Mouse (Mus musculus): Measurements from ENCODE around the gene Gm572. TPM values are rescaled to one million over a fixed set of nuclear protein-coding genes. Genes with fewer than 3 reads are reported as not detected.

Gm572 gene
- total RNA-seq, 2 experiments from 2014 or later: 5.8 to 6.3 TPM

- DNase-seq (ENCODE audit: low spot score): no peak
Observed at GRCm38 (mm10) chr4:148714739-148715138, 71.6 kb downstream of the Gm572 start.

DNA sequence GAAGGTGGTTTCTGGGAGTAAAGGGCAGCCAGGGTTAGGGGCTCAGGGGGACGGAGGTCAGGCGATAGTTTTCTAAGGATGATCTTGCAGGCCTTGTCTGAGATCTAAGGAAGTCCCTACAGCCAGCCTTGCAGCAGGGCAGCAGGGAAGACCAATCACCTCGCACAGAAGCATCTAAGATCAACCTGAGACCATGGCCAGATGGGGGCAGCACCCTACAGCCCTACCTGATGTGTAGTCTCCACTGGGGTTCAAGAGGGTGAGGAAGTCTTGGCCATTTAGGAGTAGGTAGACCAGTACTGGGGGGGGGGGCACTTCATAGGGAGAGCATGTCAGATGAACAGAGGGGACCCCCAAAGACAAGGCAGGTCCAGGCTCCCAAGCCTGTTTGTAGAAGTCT, 72.3 kb downstream of the Gm572 start:
- DNase-seq (ENCODE audit: low spot score): no peak

Other genes with a start within 250 kb of the Gm572 start
- 10 to 100 TPM; 10.3 to 15.6 TPM for gene Ubiad1, start 198.5 kb upstream of the Gm572 start, total RNA-seq (2021)
- gene Mtor, start 194.7 kb upstream of the Gm572 start, total RNA-seq (2021): 10 to 100 TPM; 30.6 to 36.6 TPM
- 10 to 100 TPM in 1 of 2 experiments, 1 to 10 TPM in 1; 9.3 to 24.6 TPM for gene Angptl7, start 142.9 kb upstream of the Gm572 start, total RNA-seq (2021)
- gene Exosc10, start 84.9 kb upstream of the Gm572 start, total RNA-seq (2021): 10 to 100 TPM; 19.6 to 20.4 TPM
- gene Srm, start 51.8 kb upstream of the Gm572 start, total RNA-seq (2021): 1 to 10 TPM; 8.7 to 9.5 TPM
- under 1 TPM; 0.16 to 0.64 TPM for gene Masp2, start 40.8 kb upstream of the Gm572 start, total RNA-seq (2021)
- 100 to 1,000 TPM; 112 to 130 TPM for gene Tardbp, start 16.3 kb upstream of the Gm572 start, total RNA-seq (2021)
- gene Casz1, start 161.1 kb downstream of the Gm572 start, total RNA-seq (2021): 10 to 100 TPM; 37.9 to 44.4 TPM